Mouse (Mus musculus) erythroid progenitor cell, adult 5-6 weeks (primary cell): ENCODE measurements around the gene Rbm17. TPM values are rescaled to one million over a fixed set of nuclear protein-coding genes. Genes with fewer than 3 reads are reported as not detected.

Experiments
- ATAC-seq: replicated peaks from 2 replicates; pipeline ENCODE4 v1.8.0; 2016; ENCODE audit warnings: moderate number of reproducible peaks, mild to moderate bottlenecking, moderate TSS enrichment, inconsistent platforms; ENCODE audit not compliant: poor library complexity, low FRiP score, severe bottlenecking
- total RNA-seq, 2 experiments: library from RNA; stranded (forward) in 1 of 2; stranded (reverse) in 1 of 2; fragments of 150-400 nt in 1 of 2; fragments of 186-747, 209-891 nt in 1 of 2; gene quantifications; 2 replicates each; pipeline versions ENCODE4 v1.2.3 to v1.2.4; 2015 to 2017; ENCODE audit warnings: low replicate concordance in 2 of 2

The Rbm17 gene
- total RNA-seq, 2 experiments from 2014 or later: 34.4 to 105 TPM

- peak; percentile 100 for ATAC-seq
These were observed 1.2 kb downstream of the Rbm17 start for GRCm38 (mm10) chr2:11602506-11603489.

GRCm38 (mm10) chr2:11601795-11602194 is 2.2 kb downstream of the Rbm17 start:
- ATAC-seq: no peak

GRCm38 (mm10) chr2:11597906-11598305 is 6.0 kb downstream of the Rbm17 start:
- no peak for ATAC-seq

GRCm38 (mm10) chr2:11596690-11597089 is 7.3 kb downstream of the Rbm17 start:
- no peak for ATAC-seq

GRCm38 (mm10) chr2:11587996-11588395 is 16.0 kb downstream of the Rbm17 start:
- ATAC-seq: no peak

- ATAC-seq: no peak
These were observed 24.6 kb downstream of the Rbm17 start for GRCm38 (mm10) chr2:11579399-11579798.

GRCm38 (mm10) chr2:11578187-11578586 is 25.8 kb downstream of the Rbm17 start:
- no peak for ATAC-seq

- ATAC-seq: no peak
These were observed 30.3 kb downstream of the Rbm17 start for GRCm38 (mm10) chr2:11573684-11574083.

- ATAC-seq: no peak
These were observed 32.9 kb downstream of the Rbm17 start for GRCm38 (mm10) chr2:11571004-11571535.

- ATAC-seq: no peak
These were observed 35.5 kb downstream of the Rbm17 start for GRCm38 (mm10) chr2:11568471-11568870.

GRCm38 (mm10) chr2:11567781-11568362 is 36.1 kb downstream of the Rbm17 start:
- ATAC-seq: no peak

- ATAC-seq: no peak
These were observed 37.1 kb downstream of the Rbm17 start for GRCm38 (mm10) chr2:11566898-11567297.

- no peak for ATAC-seq
These were observed 37.7 kb downstream of the Rbm17 start for GRCm38 (mm10) chr2:11566241-11566640.

GRCm38 (mm10) chr2:11564768-11565167 is 39.2 kb downstream of the Rbm17 start:
- no peak for ATAC-seq

- no peak for ATAC-seq
These were observed 40.7 kb downstream of the Rbm17 start for GRCm38 (mm10) chr2:11563256-11563655.

- ATAC-seq: no peak
These were observed 45.3 kb downstream of the Rbm17 start for GRCm38 (mm10) chr2:11558654-11559053.

- no peak for ATAC-seq
These were observed 46.7 kb downstream of the Rbm17 start for GRCm38 (mm10) chr2:11557244-11557643.

- ATAC-seq: no peak
These were observed 48.6 kb downstream of the Rbm17 start for GRCm38 (mm10) chr2:11555316-11555715.

GRCm38 (mm10) chr2:11553471-11554400 is 50.2 kb downstream of the Rbm17 start, which contains the start of gene Pfkfb3:
Gene Pfkfb3, minus strand, starts transcription at chr2:11554077.
- 0 out of 2 replicates have a peak, but pooled peaks have one; percentile 19 for ATAC-seq
